Mouse (Mus musculus): Measurements from ENCODE around the gene Myh2.
A peak's percentile ranks its signal among the peaks of the same experiment; 100 is the strongest.

Myh2 gene

GRCm38 (mm10) chr11:67153123-67153522 lies 17.7 kb upstream of the Myh2 start:
- DNase-seq = peak; percentile 81

- DNase-seq = peak; percentile 18
Measured at GRCm38 (mm10) chr11:67153843-67154242, 17.0 kb upstream of the Myh2 start.

- peak; percentile 33 for DNase-seq
Measured at GRCm38 (mm10) chr11:67155650-67156049, 15.2 kb upstream of the Myh2 start.

GRCm38 (mm10) chr11:67160131-67160530 lies 10.7 kb upstream of the Myh2 start:
- peak; percentile 54 for DNase-seq

GRCm38 (mm10) chr11:67163701-67164100 lies 7.1 kb upstream of the Myh2 start:
- DNase-seq = peak; percentile 59

- DNase-seq = peak; percentile 42
Measured at GRCm38 (mm10) chr11:67164851-67165250, 6.0 kb upstream of the Myh2 start.

GRCm38 (mm10) chr11:67169301-67169700 lies 1.5 kb upstream of the Myh2 start:
- DNase-seq = peak; percentile 84

GRCm38 (mm10) chr11:67172439-67172838 lies 1.6 kb downstream of the Myh2 start:
- DNase-seq = peak; percentile 28

- DNase-seq = peak; percentile 41
Measured at GRCm38 (mm10) chr11:67176376-67176775, 5.5 kb downstream of the Myh2 start.

GRCm38 (mm10) chr11:67190316-67190715 lies 19.5 kb downstream of the Myh2 start:
- peak; percentile 59 for DNase-seq

- no peak for DNase-seq
Measured at GRCm38 (mm10) chr11:67190814-67191213, 20.0 kb downstream of the Myh2 start.

- peak; percentile 74 for DNase-seq
Measured at GRCm38 (mm10) chr11:67191496-67191895, 20.7 kb downstream of the Myh2 start.

- DNase-seq = no peak
Measured at GRCm38 (mm10) chr11:67199321-67199720, 28.5 kb downstream of the Myh2 start.

- no peak for DNase-seq
Measured at GRCm38 (mm10) chr11:67199752-67200151, 28.9 kb downstream of the Myh2 start, which contains the start of gene Myh1. Gene Myh1 (plus strand): TSS chr11:67200052.

- DNase-seq = no peak
Measured at GRCm38 (mm10) chr11:67204766-67205165, 33.9 kb downstream of the Myh2 start.

GRCm38 (mm10) chr11:67221803-67222202 lies 51.0 kb downstream of the Myh2 start:
- DNase-seq = no peak

GRCm38 (mm10) chr11:67224466-67224865 lies 53.6 kb downstream of the Myh2 start:
- no peak for DNase-seq

- DNase-seq = no peak
Measured at GRCm38 (mm10) chr11:67228731-67229130, 57.9 kb downstream of the Myh2 start.

GRCm38 (mm10) chr11:67229166-67229565 lies 58.3 kb downstream of the Myh2 start:
- no peak for DNase-seq

GRCm38 (mm10) chr11:67229946-67230345 lies 59.1 kb downstream of the Myh2 start:
- peak; percentile 90 for DNase-seq

- no peak for DNase-seq
Measured at GRCm38 (mm10) chr11:67235639-67236358, 65.0 kb downstream of the Myh2 start.

GRCm38 (mm10) chr11:67236799-67237198 lies 66.0 kb downstream of the Myh2 start:
- no peak for DNase-seq

GRCm38 (mm10) chr11:67237481-67238079 lies 66.8 kb downstream of the Myh2 start, which contains the start of gene Myh4:
Gene Myh4 (plus strand): TSS chr11:67238029.
- no peak for DNase-seq

GRCm38 (mm10) chr11:67241051-67241450 lies 70.2 kb downstream of the Myh2 start:
- no peak for DNase-seq
